Mouse (Mus musculus) heart, embryonic 12.5 days (tissue): ENCODE results near the gene C2cd5. TPM values are rescaled to one million over a fixed set of nuclear protein-coding genes. Genes with fewer than 3 reads are reported as not detected.
A peak's percentile ranks its signal among the peaks of the same experiment; 100 is the strongest.
"Not testable (repeated sequence)": the region's sequence is repeated elsewhere in the genome, so short reads cannot be mapped to it uniquely, and the experiment has no call there.

ENCODE experiments used
- ATAC-seq: fragments of 200-750 bp; cut with Nextera tagmentation; 2 replicates; pipeline ENCODE4 v1.8.0; 2017; ENCODE audit warnings: moderate TSS enrichment, moderate library complexity; ENCODE audit not compliant: insufficient number of reproducible peaks, low FRiP score
- H3K27ac ChIP-seq: fragments of 300-500 bp; sonication (generic); 2 replicates; pipeline ENCODE4 v1.5.1; 2016; ENCODE audit warnings: mild to moderate bottlenecking, moderate library complexity; ENCODE audit not compliant: poor library complexity, severe bottlenecking
- H3K27me3 ChIP-seq: fragments of 300-500 bp; sonication (generic); replicated peaks from 2 replicates; pipeline ENCODE4 v1.6.1; 2016; ENCODE audit warnings: mild to moderate bottlenecking, moderate library complexity
- H3K36me3 ChIP-seq: fragments of 300-500 bp; sonication (generic); 2 replicates; pipeline ENCODE4 v1.6.1; 2016; ENCODE audit warnings: mild to moderate bottlenecking, moderate library complexity
- H3K4me1 ChIP-seq: fragments of 300-500 bp; sonication (generic); replicated peaks from 2 replicates; pipeline ENCODE4 v1.6.1; 2016; ENCODE audit warnings: mild to moderate bottlenecking
- H3K4me2 ChIP-seq: fragments of 300-500 bp; sonication (generic); 2 replicates; pipeline ENCODE4 v1.6.1; 2016; ENCODE audit warnings: mild to moderate bottlenecking, moderate library complexity
- H3K4me3 ChIP-seq: fragments of 300-500 bp; sonication (generic); 2 replicates; pipeline ENCODE4 v1.5.1; 2016; ENCODE audit warnings: mild to moderate bottlenecking
- H3K9ac ChIP-seq: fragments of 300-500 bp; sonication (generic); 2 replicates; pipeline ENCODE4 v1.6.1; 2016; ENCODE audit warnings: mild to moderate bottlenecking, moderate library complexity
- H3K9me3 ChIP-seq: fragments of 300-500 bp; sonication (generic); replicated peaks from 2 replicates; pipeline ENCODE4 v1.6.1; 2016; ENCODE audit warnings: mild to moderate bottlenecking, moderate library complexity
- WGBS: fragments of 180-500 bp; shearing (Covaris S2); methylation state at CpG from one replicate; pipeline ENCODE4 v1.1.7; 2016; 5-methylcytosine and 5-hydroxymethylcytosine counted together
- polyA plus RNA-seq: library from polyadenylated mRNA; unstranded; fragments of >200 nt; fragmentation: Nextera tagmentation; extraction: Ambion mirVana; gene quantifications from 2 replicates; pipeline ENCODE4 v1.2.1, GENCODE M21; 2016

Gene C2cd5
- polyA plus RNA-seq, 1 experiment from 2014 or later, result 25.1 TPM

DNA sequence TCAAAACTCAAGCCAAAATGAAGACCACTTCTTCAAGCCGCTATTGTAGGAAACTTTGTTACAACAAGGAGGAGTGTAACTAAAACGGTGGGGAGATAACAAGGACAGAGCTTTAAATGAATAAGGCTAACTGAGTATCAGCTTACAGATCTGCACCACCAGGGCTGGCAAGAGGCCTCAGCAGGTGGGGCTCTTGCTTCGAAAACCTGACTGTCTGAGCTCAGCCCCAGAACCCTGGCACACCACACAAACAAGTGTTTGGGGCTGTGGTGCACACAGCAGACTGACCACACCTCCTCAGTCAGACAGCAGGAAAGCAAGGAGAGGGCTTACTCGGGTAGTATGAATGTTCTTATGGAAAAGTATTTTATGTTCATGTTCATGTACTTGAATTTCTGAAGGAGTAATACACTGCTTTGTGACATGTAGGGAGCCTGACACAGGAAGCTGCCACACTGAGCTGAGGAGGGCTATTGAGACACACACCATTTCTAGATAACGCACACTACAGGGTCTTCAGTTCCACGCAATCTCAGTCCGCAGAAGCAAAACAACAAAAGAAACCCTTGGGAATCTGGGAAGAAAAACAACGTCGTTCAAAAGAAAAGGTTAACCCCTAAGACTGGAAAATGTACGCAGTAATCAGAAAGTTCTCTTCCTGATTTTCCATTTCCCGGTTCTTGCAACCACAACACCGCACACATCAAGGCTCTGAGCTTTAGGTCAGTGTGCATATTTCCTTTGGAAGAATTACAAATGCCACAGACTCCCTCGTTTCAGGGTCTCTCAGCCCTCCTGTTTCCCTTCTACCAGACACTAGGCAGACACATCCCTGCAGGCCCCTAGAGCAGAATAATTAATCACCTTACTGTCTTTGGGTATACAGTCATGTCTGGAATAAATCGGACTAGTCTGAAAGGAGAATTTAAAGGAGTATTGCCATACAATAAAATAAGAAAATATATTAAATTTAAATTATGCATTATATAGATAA lies 105.9 kb downstream of the C2cd5 start:
- Histone ChIP-seq H3K4me1 (peaks cover 36% of the 10 kb centered on the region), H3K36me3 (no peaks in the 10 kb centered on the region), H3K27ac (peak overlapping the region; percentile 79), H3K4me3 (no peak overlapping the region), H3K27me3 (no peaks in the 10 kb centered on the region), H3K4me2 (peak overlapping the region; percentile 31; the same call in 1 of the 2 replicates), H3K9me3 (no peaks in the 10 kb centered on the region), H3K9ac (no peak overlapping the region)
- 16% methylated on average over 14 of the region's 14 CpGs for WGBS
- peak; percentile 77 for ATAC-seq

DNA sequence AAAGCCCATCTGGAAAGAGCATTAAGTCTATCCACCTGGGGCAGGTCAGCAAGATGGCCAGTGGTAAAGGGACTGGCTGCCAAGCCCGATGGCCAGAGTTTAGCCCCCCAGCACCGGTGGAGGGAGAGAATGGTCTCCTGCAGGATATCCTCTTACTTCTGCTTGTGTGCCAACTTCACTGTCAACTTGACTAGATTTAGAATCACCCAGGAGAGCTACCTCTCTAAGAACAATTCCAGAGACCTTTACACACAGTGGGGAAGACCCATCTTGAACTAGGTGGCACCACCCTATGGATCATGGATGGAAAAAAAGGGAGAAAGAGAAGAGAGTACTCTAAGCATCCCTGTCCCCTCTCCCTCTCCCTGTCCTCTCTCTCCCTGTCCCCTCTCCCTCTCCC lies 107.0 kb downstream of the C2cd5 start:
- Histone ChIP-seq H3K9ac (no peak overlapping the region), H3K4me3 (no peak overlapping the region), H3K27me3 (no peaks in the 10 kb centered on the region), H3K36me3 (no peaks in the 10 kb centered on the region), H3K4me2 (no peak overlapping the region), H3K27ac (peak overlapping the region; percentile 79), H3K4me1 (peaks cover 36% of the 10 kb centered on the region), H3K9me3 (no peaks in the 10 kb centered on the region)
- 59% methylated on average over 2 of the region's 2 CpGs for WGBS
- ATAC-seq, result no peak

DNA sequence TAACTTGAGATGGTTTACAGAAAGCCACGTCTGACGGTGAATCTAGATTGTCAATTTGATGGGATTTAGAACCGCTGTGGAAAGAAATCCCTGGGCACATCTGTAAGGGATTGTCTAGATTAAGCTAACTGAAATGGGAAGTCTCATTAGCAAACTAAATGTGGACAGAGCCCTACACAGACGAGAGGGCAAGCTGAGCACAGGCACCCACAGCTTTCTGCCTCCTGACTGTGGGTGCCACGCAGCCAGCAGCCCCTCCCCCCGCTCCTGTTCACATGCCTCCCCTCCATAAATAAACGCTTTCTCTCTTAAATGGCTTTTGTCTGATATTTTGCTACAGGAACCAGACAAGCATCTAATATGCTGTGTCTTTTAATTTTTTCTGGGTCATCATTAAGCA lies 107.8 kb downstream of the C2cd5 start:
- Histone ChIP-seq H3K36me3 (no peaks in the 10 kb centered on the region), H3K4me1 (peaks cover 36% of the 10 kb centered on the region), H3K9ac (no peak overlapping the region), H3K27ac (0 out of 2 replicates have a peak overlapping the region, but pooled peaks have one; percentile 34), H3K4me2 (no peak overlapping the region), H3K9me3 (no peaks in the 10 kb centered on the region), H3K4me3 (no peak overlapping the region), H3K27me3 (no peaks in the 10 kb centered on the region)
- 50% methylated on average over 7 of the region's 7 CpGs for WGBS
- no peak for ATAC-seq

DNA sequence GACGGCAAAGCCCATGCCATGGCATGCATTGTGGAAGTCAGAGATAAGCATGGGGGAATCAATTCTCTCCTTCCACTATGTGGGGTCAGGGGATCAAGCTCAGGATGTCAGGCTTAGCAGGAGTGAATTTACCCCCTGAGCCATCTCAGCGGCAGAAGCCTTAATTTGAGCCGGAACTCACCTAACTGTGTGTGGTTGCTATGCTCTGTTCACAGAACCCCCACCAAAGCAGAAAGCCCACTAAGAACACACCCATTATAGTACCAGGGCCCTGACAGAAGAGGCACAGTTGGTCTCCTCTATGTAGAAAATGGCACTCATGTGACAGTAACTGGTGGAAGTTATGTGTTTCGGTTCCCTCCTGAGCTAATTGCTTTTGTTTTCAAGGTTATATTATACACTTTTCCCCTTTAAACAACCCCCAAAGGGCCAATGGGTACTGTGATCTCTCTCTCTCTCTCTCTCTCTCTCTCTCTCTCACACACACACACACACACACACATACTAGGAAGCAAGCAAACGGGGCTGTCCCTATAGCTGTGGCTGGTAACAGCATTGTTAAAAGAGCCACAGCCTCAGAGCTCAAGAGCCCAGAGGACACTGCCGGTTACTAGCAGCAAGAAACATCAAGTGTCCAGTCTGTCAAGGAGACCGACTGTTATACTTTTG lies 108.4 kb downstream of the C2cd5 start:
- 40% methylated on average over 7 of the region's 7 CpGs for WGBS
- ATAC-seq, result no peak

DNA sequence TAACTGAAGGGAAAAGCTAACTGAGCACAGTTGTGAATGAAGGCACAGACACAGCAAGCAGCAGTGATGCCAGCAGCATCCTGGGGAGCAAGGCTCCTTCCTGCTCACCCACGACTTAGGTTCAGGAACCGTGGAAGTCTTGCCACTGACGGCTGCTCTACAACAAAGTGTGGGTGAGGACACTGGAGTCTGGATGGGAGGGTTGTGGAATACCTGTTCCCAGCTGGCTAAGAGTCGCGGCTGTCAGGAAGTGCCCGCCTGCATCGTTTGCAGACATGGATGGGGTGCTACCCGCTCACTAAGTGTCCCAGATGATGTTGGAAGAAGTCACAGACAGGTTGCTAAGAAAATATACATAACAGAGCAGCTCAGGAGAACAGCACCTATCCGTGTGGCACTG lies 109.4 kb downstream of the C2cd5 start:
- no peak for ATAC-seq
- no peaks in the 10 kb centered on the region for H3K36me3 ChIP-seq
- 76% methylated on average over 9 of the region's 9 CpGs for WGBS
- H3K4me2 ChIP-seq, result no peak overlapping the region
- no peak overlapping the region for H3K27ac ChIP-seq
- no peaks in the 10 kb centered on the region for H3K9me3 ChIP-seq
- H3K4me1 ChIP-seq, result peaks cover 34% of the 10 kb centered on the region
- no peak overlapping the region for H3K9ac ChIP-seq
- no peak overlapping the region for H3K4me3 ChIP-seq
- H3K27me3 ChIP-seq, result no peaks in the 10 kb centered on the region

More for the DNA sequence above, 108.4 kb downstream of the C2cd5 start:
- peaks cover 36% of the 10 kb centered on the region for H3K4me1 ChIP-seq
- no peaks in the 10 kb centered on the region for H3K9me3 ChIP-seq
- H3K4me3 ChIP-seq, result no peak overlapping the region
- no peak overlapping the region for H3K27ac ChIP-seq
- H3K9ac ChIP-seq, result no peak overlapping the region
- H3K36me3 ChIP-seq, result no peaks in the 10 kb centered on the region
- no peak overlapping the region for H3K4me2 ChIP-seq
- no peaks in the 10 kb centered on the region for H3K27me3 ChIP-seq

DNA sequence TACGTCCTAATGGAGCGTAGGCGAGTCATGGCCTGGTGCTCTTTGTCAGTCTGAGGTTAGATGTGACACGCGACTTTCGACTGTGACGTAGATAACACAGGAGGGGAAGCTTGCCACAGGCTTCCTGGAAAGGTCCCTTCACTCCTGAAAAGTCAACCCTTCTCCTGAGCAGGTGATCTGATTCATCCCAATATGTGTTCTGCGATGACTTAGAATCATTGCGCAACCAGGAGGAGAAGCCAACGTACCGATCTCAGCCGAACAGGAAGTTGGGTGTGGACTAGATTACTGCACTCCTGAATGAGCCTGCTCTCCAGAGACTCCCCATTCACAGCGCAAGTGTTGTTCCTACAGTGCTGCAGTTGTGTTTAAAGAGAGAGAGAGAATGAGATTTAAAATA lies 110.4 kb downstream of the C2cd5 start:
- no peaks in the 10 kb centered on the region for H3K27me3 ChIP-seq
- no peak overlapping the region; the same call in 1 of the 2 replicates for H3K4me2 ChIP-seq
- 61% methylated on average over 13 of the region's 13 CpGs for WGBS
- H3K36me3 ChIP-seq, result no peaks in the 10 kb centered on the region
- H3K4me1 ChIP-seq, result peaks cover 29% of the 10 kb centered on the region
- ATAC-seq, result no peak
- no peak overlapping the region for H3K9ac ChIP-seq
- H3K4me3 ChIP-seq, result no peak overlapping the region
- no peak overlapping the region for H3K27ac ChIP-seq
- no peaks in the 10 kb centered on the region for H3K9me3 ChIP-seq

DNA sequence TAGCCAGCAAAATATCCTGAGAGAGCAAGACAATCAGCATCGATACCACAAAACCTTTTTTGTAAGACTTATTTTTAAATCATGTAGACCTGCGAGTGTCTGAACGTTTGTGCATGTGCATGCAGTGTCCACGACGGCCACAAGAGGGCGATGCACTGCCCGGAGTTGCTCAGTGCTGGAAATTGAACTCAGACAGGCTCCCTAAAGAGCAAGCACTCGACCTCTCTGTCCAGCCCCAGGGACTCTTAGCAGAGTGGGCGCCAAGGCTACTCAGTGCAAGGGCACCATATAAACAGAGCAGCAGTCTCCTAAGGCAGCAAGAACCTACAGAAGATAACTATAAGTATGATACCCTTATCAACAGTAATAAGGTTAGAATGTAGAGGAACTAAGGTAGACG lies 111.2 kb downstream of the C2cd5 start:
- Histone ChIP-seq H3K4me3 (no peak overlapping the region), H3K4me2 (no peak overlapping the region), H3K9me3 (no peaks in the 10 kb centered on the region), H3K27ac (no peak overlapping the region), H3K36me3 (no peaks in the 10 kb centered on the region), H3K27me3 (no peaks in the 10 kb centered on the region), H3K9ac (no peak overlapping the region), H3K4me1 (peaks cover 24% of the 10 kb centered on the region)
- no peak for ATAC-seq
- 24% methylated on average over 10 of the region's 10 CpGs for WGBS

DNA sequence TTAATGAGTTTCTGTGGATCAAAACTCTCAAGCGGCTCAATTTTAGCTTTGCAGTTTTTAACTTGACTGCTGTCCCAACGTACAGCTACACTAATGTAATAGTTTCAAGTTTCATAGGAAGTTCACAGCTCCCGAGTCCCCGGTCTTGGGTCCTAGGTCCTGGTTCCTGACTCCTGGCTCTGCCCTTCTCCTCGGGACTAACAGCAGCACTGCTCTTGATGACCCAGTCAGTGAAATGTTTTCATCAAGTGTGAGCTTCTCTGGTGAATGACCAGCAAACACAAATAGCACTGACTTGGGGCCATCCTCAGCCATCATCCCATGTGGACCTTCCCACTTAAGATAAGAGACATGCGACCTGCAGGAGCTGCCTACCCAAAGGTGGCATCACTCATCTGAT lies 111.7 kb downstream of the C2cd5 start:
- WGBS, result 64% methylated on average over 6 of the region's 6 CpGs
- Histone ChIP-seq H3K9me3 (no peaks in the 10 kb centered on the region), H3K4me1 (peaks cover 20% of the 10 kb centered on the region), H3K4me2 (no peak overlapping the region), H3K27me3 (no peaks in the 10 kb centered on the region), H3K36me3 (no peaks in the 10 kb centered on the region), H3K9ac (no peak overlapping the region), H3K27ac (no peak overlapping the region), H3K4me3 (no peak overlapping the region)
- no peak for ATAC-seq

DNA sequence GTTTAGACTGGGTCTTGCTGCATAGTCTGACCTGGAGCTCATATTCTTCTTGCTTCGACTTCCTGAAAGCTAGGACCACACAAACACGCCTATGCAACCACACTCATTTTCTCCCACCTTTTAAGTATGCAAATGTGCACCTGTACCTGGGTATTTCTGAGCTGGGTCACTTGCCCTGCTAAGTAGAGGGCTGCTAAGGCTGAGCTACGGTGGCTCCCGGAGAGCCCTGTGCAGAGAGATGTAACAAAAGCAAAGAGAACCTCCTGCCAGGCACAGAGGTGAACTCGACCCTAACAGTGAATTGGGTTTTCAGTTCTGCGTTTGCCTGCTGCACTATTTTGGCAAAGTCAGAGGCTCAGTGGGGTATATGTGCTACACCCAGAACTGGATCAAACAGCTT lies 112.3 kb downstream of the C2cd5 start:
- no peaks in the 10 kb centered on the region for H3K9me3 ChIP-seq
- WGBS, result 80% methylated on average over 6 of the region's 6 CpGs
- H3K27ac ChIP-seq, result no peak overlapping the region
- ATAC-seq, result no peak
- no peak overlapping the region for H3K4me3 ChIP-seq
- H3K4me1 ChIP-seq, result peaks cover 18% of the 10 kb centered on the region
- no peaks in the 10 kb centered on the region for H3K36me3 ChIP-seq
- no peak overlapping the region for H3K9ac ChIP-seq
- no peak overlapping the region for H3K4me2 ChIP-seq
- H3K27me3 ChIP-seq, result no peaks in the 10 kb centered on the region

DNA sequence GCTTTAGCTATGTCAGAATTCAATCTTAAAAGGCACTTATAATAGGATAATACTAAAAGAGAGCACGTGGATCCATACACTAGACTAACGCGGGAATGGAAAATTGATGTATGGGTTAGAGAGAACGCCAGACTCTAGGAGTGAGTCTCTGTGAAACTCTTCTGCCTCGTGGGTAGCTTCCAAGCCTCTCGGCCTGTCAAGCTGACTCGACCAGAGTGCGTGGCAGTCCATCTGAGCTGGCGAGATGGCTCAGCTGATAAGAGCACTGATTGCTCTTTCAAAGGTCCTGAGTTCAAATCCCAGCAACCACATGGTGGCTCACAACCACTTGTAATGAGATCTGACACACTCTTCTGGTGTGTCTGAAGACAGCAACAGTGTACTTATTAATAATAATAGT lies 113.2 kb downstream of the C2cd5 start:
- not testable (repeated sequence) for ATAC-seq, H3K4me3 ChIP-seq, H3K36me3 ChIP-seq, H3K9me3 ChIP-seq, H3K4me2 ChIP-seq, H3K9ac ChIP-seq, H3K27me3 ChIP-seq, H3K27ac ChIP-seq
- peaks cover 12% of the 10 kb centered on the region for H3K4me1 ChIP-seq
- WGBS, result 81% methylated on average over 9 of the region's 9 CpGs

DNA sequence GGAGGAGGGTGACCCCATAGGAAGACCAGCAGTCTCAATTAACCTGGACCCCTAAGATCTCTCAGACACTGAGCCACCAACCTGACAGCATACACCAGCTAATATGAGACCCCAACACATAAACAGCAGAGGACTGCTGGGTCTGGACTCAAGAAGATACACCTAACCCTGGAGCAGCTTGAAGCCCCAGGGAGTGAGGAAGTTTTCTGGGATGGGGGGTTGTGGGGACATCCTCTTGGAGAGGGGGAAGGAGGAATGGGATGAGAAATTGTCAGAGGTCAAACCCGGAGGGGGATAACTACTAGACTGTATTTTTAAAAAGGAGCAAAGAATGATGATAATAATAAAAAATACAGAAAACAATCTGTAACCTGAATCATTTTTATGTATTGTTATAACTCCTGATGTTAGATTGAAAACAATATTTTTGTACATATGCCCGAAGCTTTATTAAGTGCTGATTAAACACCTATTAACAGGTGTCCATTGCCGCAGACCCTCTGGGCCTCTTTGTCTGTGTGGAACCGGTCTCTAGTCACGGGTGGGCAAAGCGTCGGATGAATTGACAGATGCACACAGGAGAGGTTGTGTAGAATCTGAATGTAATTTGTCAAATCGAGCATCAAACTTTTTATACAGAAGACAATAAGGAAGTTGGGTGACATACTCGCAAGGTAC lies 114.2 kb downstream of the C2cd5 start:
- not testable (repeated sequence) for H3K4me1 ChIP-seq, H3K4me3 ChIP-seq, H3K27me3 ChIP-seq, H3K4me2 ChIP-seq, H3K9me3 ChIP-seq, H3K27ac ChIP-seq, H3K9ac ChIP-seq, H3K36me3 ChIP-seq, ATAC-seq
- WGBS, result 88% methylated on average over 9 of the region's 9 CpGs
